Mouse (Mus musculus): Measurements from ENCODE around the gene Nek6. TPM values are rescaled to one million over a fixed set of nuclear protein-coding genes. Genes with fewer than 3 reads are reported as not detected.

Gene Nek6
- total RNA-seq, 4 experiments from 2014 or later: 2.3 to 5.0 (median 2.7) TPM

- DNase-seq (ENCODE audit: low spot score): no peak
These were observed 109.6 kb downstream of the Nek6 start for GRCm38 (mm10) chr2:38621076-38621475.

- no peak for DNase-seq (ENCODE audit: low spot score)
These were observed 110.2 kb downstream of the Nek6 start for GRCm38 (mm10) chr2:38621610-38622021.

DNA sequence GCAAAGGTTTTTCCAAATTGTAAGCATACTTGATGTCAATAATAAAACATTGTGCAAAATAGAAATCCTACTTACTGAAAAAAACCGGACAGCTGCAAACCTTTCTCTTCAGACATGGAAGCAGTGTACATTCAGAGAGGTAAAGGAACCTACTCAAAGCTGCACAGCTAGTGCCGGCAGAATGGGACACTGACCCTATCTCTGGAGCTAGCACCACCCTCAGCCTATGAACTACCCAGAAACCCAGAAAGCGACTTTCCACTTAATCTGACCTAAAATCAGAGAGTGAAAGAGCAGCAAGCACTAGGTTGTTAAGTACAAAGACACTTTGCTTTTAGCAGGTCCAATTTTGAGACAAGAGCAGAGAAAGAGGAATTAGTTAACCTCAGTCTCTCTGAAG lies 112.0 kb downstream of the Nek6 start:
- no peak for DNase-seq (ENCODE audit: low spot score)

DNA sequence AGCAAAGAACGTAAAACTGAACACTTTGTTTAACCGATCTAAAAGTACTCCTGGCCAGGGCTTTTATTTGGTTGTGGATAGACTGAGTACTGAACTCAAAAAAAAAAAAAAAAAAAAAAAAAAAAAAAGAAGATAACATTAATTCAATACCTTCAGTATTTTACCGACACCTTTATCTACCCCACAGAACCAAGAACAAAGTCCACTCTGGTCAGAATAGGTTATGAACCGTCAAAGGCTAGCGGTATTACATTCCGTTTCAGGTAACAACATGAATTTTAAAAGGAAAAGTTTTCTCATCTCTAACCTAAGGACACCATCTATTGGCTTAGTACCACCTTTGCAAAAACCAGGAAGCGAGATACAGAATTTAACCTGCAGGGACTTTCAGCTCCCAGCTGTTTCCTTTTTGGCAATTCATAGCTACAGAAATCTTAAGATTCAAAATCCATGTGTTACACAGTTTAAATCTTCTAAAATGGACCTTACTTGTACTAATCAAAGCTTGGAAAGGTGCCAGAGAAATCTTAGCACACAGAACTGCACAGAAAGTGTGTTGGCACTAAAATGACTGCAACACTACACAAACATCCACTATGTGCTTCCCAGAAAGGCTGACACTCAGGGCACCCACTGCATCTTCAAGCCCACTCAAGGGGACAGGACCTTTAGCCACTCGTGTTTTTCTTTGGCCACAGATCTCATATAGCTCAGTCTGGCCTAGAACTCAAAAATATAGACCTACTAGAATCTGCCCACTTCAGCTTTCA lies 112.6 kb downstream of the Nek6 start:
- no peak for DNase-seq (ENCODE audit: low spot score)

DNA sequence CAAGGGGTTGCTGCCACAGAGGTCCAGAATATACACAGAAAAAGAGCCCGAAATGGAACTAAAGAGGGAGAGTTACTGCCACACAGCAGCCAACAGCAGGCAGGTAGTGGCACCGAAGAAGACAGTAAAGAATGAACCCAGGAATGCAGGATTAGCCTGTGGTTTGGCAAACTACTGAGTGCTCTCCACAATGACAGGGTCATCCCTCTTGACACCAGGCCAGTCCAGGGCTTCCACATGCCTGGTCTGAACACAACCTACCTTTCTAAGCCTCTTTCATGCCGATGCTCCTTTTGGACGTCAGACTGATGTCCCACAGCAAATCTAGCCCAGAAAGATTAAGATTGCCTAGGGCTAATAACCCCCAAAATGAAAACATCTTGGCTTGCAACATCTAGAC lies 117.4 kb downstream of the Nek6 start:
- DNase-seq (ENCODE audit: low spot score): no peak

DNA sequence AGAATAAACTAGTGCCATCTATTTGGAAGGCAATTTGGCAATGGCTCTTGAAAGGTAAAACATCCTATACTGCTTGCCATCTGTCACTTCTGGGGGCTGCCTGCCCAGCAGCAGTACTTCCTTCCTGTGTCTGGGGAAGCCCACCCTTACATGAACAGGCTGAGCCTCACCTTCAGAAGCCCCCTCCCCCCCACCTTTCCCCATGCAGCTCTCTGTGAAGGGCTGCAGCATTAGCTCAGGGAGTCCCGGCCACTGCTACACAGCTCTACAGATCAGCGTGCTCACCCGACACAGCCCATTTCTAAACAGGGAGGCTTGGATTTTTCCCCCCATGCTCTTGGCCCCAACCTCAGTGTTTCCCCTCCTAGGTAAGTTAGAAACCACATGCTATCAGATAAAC lies 118.0 kb downstream of the Nek6 start:
- DNase-seq (ENCODE audit: low spot score): no peak

DNA sequence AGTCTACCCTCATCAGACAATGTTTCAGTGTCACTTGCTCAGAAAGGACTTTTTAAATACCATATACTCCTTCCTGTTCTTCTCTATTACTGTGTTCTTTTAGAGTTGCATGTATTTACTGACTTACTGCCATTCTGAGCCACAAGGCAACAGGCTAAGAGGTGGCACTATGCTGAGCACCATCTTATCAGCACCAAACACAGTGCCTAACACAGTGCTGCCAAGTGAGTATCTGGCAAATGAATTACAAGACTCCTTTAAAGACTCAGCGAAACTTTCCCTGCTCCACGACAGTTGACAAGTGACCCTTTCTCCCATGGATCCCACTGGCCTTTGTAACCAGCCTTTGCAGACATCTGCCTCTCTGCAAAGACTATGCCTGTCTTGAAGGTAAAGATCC lies 119.1 kb downstream of the Nek6 start:
- no peak for DNase-seq (ENCODE audit: low spot score)

- no peak for DNase-seq (ENCODE audit: low spot score)
These were observed 126.3 kb downstream of the Nek6 start for GRCm38 (mm10) chr2:38637716-38638267.

DNA sequence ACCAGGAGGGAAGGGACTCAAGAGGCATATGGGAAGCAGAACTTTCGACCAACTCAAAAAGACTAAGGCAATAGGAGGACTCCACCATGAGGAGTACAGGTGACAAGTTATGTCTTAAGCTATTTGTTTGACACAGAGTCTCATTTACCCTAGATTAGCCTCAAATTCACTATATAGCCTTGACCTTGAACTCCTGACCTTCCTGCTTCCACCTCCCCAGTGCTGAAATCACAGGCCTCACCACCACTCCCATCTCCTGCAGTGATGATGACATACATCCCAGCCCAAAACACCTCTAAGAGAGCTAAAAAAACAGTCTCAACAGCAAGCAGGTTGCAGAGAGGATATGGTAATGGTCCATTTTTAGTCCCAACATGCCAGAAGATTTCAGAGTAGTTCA lies 130.3 kb downstream of the Nek6 start:
- no peak for DNase-seq (ENCODE audit: low spot score)

DNA sequence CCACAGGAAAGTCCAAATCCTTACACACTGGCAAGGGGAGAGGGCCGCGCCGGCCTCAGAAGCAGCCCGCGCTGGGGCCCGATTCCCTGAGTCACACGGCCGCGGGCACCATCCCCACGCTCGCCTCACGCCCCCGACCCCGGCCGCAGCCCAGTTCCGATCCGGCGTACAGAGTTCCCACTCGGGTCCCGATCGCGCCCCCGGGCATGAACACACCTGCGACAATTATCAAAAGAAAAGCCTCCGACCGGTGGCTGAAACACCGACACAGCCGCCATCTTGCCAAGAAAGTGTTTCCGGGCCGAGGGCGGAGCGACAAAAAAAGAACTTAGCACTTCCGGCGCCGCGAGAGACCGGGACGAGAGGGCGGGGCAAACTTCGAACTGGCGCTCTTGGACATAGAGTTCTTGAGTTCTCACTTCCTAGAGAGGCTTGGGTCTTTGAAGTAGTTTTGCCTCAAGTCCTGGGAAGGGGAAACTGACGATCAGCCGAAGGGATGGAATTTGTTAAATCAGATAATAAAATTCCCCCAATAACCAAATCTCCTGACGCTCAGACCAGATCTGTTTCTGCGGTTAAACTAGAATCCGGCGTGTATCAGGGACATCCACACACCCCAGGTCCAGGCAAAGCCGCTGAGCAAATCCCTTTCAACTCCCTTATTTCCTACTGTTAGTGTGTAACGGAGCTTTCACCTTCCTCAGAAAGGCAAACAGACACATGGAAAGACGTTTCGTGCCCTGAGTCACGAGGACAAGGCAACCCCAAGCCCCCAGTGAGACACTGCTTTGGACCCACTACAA lies 132.4 kb downstream of the Nek6 start, which contains the start of gene Psmb7:
Psmb7 (minus strand) TSS at position 463 of the 803 bp plus-strand sequence.
- DNase-seq (ENCODE audit: low spot score): peak; percentile 88

Small RNA genes within 50 kb of the gene (microRNA-seq; reads per million reads assigned to microRNA genes)
- not detected for gene Gm27634

Other genes with a start within 250 kb of the Nek6 start
- 10 to 100 TPM; 24.6 to 29.0 (median 27.3) TPM for gene Dennd1a, start 224.3 kb upstream of the Nek6 start, total RNA-seq (2022)
- gene Lhx2, start 172.4 kb upstream of the Nek6 start, total RNA-seq (2022): under 1 TPM in 1 of 4 experiments, not detected in 3; 0.24 TPM
- 100 to 1,000 TPM; 221 to 264 (median 236) TPM for gene Psmb7, start 132.4 kb downstream of the Nek6 start, total RNA-seq (2022)
- gene Nr5a1, start 202.9 kb downstream of the Nek6 start, total RNA-seq (2022): not detected

Data from heart, adult 8-10 months (tissue).